Mouse (Mus musculus): ENCODE results near the gene Tmem132b. TPM values are rescaled to one million over a fixed set of nuclear protein-coding genes. Genes with fewer than 3 reads are reported as not detected.

Gene Tmem132b
- polyA plus RNA-seq, 1 experiment from 2014 or later: 0.31 TPM

- no peak for ATAC-seq (ENCODE audit: low read depth)
- Histone ChIP-seq H3K4me3 (ENCODE audit: low read depth, low read length) (no peak overlapping the region), H3K9me3 (ENCODE audit: control insufficient read depth, low read length) (no peaks in the 10 kb centered on the region), H3K4me2 (ENCODE audit: low read depth, low read length) (no peak overlapping the region), H3K4me1 (ENCODE audit: control insufficient read depth, insufficient read depth, low read length) (no peaks in the 10 kb centered on the region), H3K27me3 (replicated peaks; ENCODE audit: control insufficient read depth, insufficient read depth, low read length) (no peaks in the 10 kb centered on the region), H3K27ac (replicated peaks; ENCODE audit: low read depth, low read length) (no peak overlapping the region), H3K9ac (ENCODE audit: low read depth, low read length) (no peak overlapping the region), H3K36me3 (ENCODE audit: control insufficient read depth, insufficient read depth, low read length) (no peaks in the 10 kb centered on the region)
- no peak for DNase-seq (ENCODE audit: low spot score)
- WGBS: 27% methylated on average over 5 of the region's 11 CpGs
These were observed 268.5 kb downstream of the Tmem132b start for GRCm38 (mm10) chr5:125800025-125800424.

- H3K9me3 ChIP-seq (ENCODE audit: control insufficient read depth, low read length): no peaks in the 10 kb centered on the region
- H3K9ac ChIP-seq (ENCODE audit: low read depth, low read length): no peak overlapping the region
- 78% methylated on average over 7 of the region's 7 CpGs for WGBS
- DNase-seq (ENCODE audit: low spot score) (peak; percentile 3), ATAC-seq (ENCODE audit: low read depth) (no peak)
- no peaks in the 10 kb centered on the region for H3K4me1 ChIP-seq (ENCODE audit: control insufficient read depth, insufficient read depth, low read length)
- H3K4me3 ChIP-seq (ENCODE audit: low read depth, low read length): no peak overlapping the region
- H3K36me3 ChIP-seq (ENCODE audit: control insufficient read depth, insufficient read depth, low read length): no peaks in the 10 kb centered on the region
- no peaks in the 10 kb centered on the region for H3K27me3 ChIP-seq (replicated peaks; ENCODE audit: control insufficient read depth, insufficient read depth, low read length)
- H3K27ac ChIP-seq (replicated peaks; ENCODE audit: low read depth, low read length): no peak overlapping the region
- H3K4me2 ChIP-seq (ENCODE audit: low read depth, low read length): no peak overlapping the region
These were observed 271.2 kb downstream of the Tmem132b start for GRCm38 (mm10) chr5:125802801-125803200.

DNA sequence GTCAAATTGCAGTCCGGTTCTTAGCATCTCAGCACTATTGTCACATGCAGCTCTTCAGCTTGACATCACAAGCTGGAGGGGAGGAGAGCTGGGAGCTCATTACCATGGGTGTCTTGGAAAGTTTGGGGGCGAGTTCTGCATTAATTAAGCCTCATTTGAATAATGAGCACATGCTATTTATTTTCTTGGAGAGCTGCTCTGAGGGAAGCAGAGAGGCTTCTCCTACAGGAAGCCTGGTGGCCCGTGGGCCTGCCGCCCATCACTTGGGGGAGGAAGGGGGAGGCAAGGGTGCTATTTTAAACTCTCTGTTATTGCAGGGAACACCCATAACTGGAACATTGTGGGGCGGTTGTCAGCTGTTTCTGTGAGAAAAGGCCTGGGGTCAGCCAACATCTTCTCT lies 273.8 kb downstream of the Tmem132b start:
- WGBS: 67% methylated on average over 5 of the region's 5 CpGs
- H3K9me3 ChIP-seq (ENCODE audit: control insufficient read depth, low read length): no peaks in the 10 kb centered on the region

DNA sequence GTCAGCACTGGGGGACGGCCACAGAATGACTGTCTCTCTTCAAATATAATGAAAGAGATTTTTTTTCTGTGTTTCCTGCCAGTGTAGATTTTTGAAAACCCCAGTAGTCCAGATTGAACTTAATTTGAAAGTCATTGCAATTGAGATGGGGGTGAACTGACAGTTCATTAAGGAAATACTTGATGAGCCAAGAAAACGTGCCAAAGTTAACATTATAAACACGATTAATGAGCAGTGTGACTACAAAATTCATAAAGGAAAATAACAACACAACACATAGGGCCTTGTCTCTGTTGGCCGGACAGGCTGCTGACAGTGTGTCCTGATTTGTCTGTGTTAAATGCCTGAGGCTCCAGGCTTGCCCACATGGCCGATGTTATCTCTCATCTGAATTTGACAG lies 276.3 kb downstream of the Tmem132b start:
- ATAC-seq (ENCODE audit: low read depth): no peak
- Histone ChIP-seq H3K4me1 (ENCODE audit: control insufficient read depth, insufficient read depth, low read length) (no peaks in the 10 kb centered on the region), H3K4me3 (ENCODE audit: low read depth, low read length) (no peak overlapping the region), H3K4me2 (ENCODE audit: low read depth, low read length) (no peak overlapping the region), H3K27me3 (replicated peaks; ENCODE audit: control insufficient read depth, insufficient read depth, low read length) (no peaks in the 10 kb centered on the region), H3K9me3 (ENCODE audit: control insufficient read depth, low read length) (no peaks in the 10 kb centered on the region), H3K36me3 (ENCODE audit: control insufficient read depth, insufficient read depth, low read length) (no peaks in the 10 kb centered on the region), H3K27ac (replicated peaks; ENCODE audit: low read depth, low read length) (no peak overlapping the region), H3K9ac (ENCODE audit: low read depth, low read length) (no peak overlapping the region)
- no peak for DNase-seq (ENCODE audit: low spot score)
- 77% methylated on average over 5 of the region's 5 CpGs for WGBS

More for the DNA sequence above, 273.8 kb downstream of the Tmem132b start:
- DNase-seq (ENCODE audit: low spot score) (no peak), ATAC-seq (ENCODE audit: low read depth) (no peak)
- no peak overlapping the region for H3K9ac ChIP-seq (ENCODE audit: low read depth, low read length)
- H3K4me3 ChIP-seq (ENCODE audit: low read depth, low read length): no peak overlapping the region
- H3K4me2 ChIP-seq (ENCODE audit: low read depth, low read length): no peak overlapping the region
- H3K27ac ChIP-seq (replicated peaks; ENCODE audit: low read depth, low read length): no peak overlapping the region
- no peaks in the 10 kb centered on the region for H3K27me3 ChIP-seq (replicated peaks; ENCODE audit: control insufficient read depth, insufficient read depth, low read length)
- H3K36me3 ChIP-seq (ENCODE audit: control insufficient read depth, insufficient read depth, low read length): no peaks in the 10 kb centered on the region
- no peaks in the 10 kb centered on the region for H3K4me1 ChIP-seq (ENCODE audit: control insufficient read depth, insufficient read depth, low read length)

- DNase-seq (ENCODE audit: low spot score) (no peak), ATAC-seq (ENCODE audit: low read depth) (no peak)
- Histone ChIP-seq H3K36me3 (ENCODE audit: control insufficient read depth, insufficient read depth, low read length) (no peaks in the 10 kb centered on the region), H3K4me2 (ENCODE audit: low read depth, low read length) (no peak overlapping the region), H3K27ac (replicated peaks; ENCODE audit: low read depth, low read length) (no peak overlapping the region), H3K9ac (ENCODE audit: low read depth, low read length) (no peak overlapping the region), H3K9me3 (ENCODE audit: control insufficient read depth, low read length) (no peaks in the 10 kb centered on the region), H3K27me3 (replicated peaks; ENCODE audit: control insufficient read depth, insufficient read depth, low read length) (no peaks in the 10 kb centered on the region), H3K4me3 (ENCODE audit: low read depth, low read length) (no peak overlapping the region), H3K4me1 (ENCODE audit: control insufficient read depth, insufficient read depth, low read length) (no peaks in the 10 kb centered on the region)
- 78% methylated on average over 3 of the region's 3 CpGs for WGBS
These were observed 297.8 kb downstream of the Tmem132b start for GRCm38 (mm10) chr5:125829342-125829741.

DNA sequence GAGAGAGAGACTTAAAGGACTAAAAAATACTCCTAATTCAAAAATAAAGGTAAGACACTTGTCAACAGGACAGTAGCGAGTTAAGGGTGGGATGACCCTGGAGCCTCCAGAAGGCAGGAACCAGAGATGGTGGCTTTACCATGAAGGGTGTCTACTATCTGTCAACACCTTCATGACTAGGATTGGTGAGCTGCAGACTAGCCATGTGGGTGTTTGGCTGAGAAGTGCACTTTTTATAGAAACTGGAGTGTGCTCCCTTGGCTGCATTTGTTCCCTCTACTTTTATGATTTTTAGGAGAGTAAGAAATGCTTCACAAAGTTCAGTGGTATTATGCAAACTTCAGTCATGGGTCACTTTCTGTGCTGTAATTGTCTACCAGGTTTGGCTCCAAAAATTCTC lies 304.3 kb downstream of the Tmem132b start:
- Histone ChIP-seq H3K9me3 (ENCODE audit: control insufficient read depth, low read length) (no peaks in the 10 kb centered on the region), H3K4me1 (ENCODE audit: control insufficient read depth, insufficient read depth, low read length) (no peaks in the 10 kb centered on the region), H3K9ac (ENCODE audit: low read depth, low read length) (no peak overlapping the region), H3K4me3 (ENCODE audit: low read depth, low read length) (no peak overlapping the region), H3K4me2 (ENCODE audit: low read depth, low read length) (no peak overlapping the region), H3K27ac (replicated peaks; ENCODE audit: low read depth, low read length) (no peak overlapping the region), H3K27me3 (replicated peaks; ENCODE audit: control insufficient read depth, insufficient read depth, low read length) (no peaks in the 10 kb centered on the region), H3K36me3 (ENCODE audit: control insufficient read depth, insufficient read depth, low read length) (no peaks in the 10 kb centered on the region)
- ATAC-seq (ENCODE audit: low read depth) (no peak), DNase-seq (ENCODE audit: low spot score) (no peak)
- 86% methylated on average over 1 of the region's 1 CpGs for WGBS

- H3K9ac ChIP-seq (ENCODE audit: low read depth, low read length): no peak overlapping the region
- H3K4me1 ChIP-seq (ENCODE audit: control insufficient read depth, insufficient read depth, low read length): no peaks in the 10 kb centered on the region
- ATAC-seq (ENCODE audit: low read depth) (no peak), DNase-seq (ENCODE audit: low spot score) (no peak)
- H3K27ac ChIP-seq (replicated peaks; ENCODE audit: low read depth, low read length): no peak overlapping the region
- 86% methylated on average over 5 of the region's 5 CpGs for WGBS
- no peak overlapping the region for H3K4me2 ChIP-seq (ENCODE audit: low read depth, low read length)
- H3K27me3 ChIP-seq (replicated peaks; ENCODE audit: control insufficient read depth, insufficient read depth, low read length): no peaks in the 10 kb centered on the region
- no peaks in the 10 kb centered on the region for H3K36me3 ChIP-seq (ENCODE audit: control insufficient read depth, insufficient read depth, low read length)
- H3K4me3 ChIP-seq (ENCODE audit: low read depth, low read length): no peak overlapping the region
- no peaks in the 10 kb centered on the region for H3K9me3 ChIP-seq (ENCODE audit: control insufficient read depth, low read length)
These were observed 305.2 kb downstream of the Tmem132b start for GRCm38 (mm10) chr5:125836761-125837160.

Other genes starting within 250 kb of the Tmem132b start
- gene Scarb1, start 190.7 kb upstream of the Tmem132b start, polyA plus RNA-seq (2014; fragmentation: Nextera tagmentation; extraction: Ambion mirVana): 44.4 and 47.9 TPM in 2 replicates
- 0.24 TPM in 1 of 2 replicates, not detected in the other for gene Gm10382, start 142.5 kb upstream of the Tmem132b start, polyA plus RNA-seq (2014; fragmentation: Nextera tagmentation; extraction: Ambion mirVana)
- gene Ubc, start 141.6 kb upstream of the Tmem132b start, polyA plus RNA-seq (2014; fragmentation: Nextera tagmentation; extraction: Ambion mirVana): 879 and 1,077 TPM in 2 replicates
- 4.8 and 5.4 TPM in 2 replicates for gene Dhx37, start 97.7 kb upstream of the Tmem132b start, polyA plus RNA-seq (2014; fragmentation: Nextera tagmentation; extraction: Ambion mirVana)
- gene Bri3bp, start 90.2 kb upstream of the Tmem132b start, polyA plus RNA-seq (2014; fragmentation: Nextera tagmentation; extraction: Ambion mirVana): 28.8 and 29.3 TPM in 2 replicates
- 37.7 and 39.8 TPM in 2 replicates for gene Aacs, start 56.0 kb upstream of the Tmem132b start, polyA plus RNA-seq (2014; fragmentation: Nextera tagmentation; extraction: Ambion mirVana)